Mouse (Mus musculus) lung, postnatal 4 days (tissue): ENCODE results near the gene Egfl6.

ENCODE experiments used
- DNase-seq, 2 experiments: peaks; one replicate each; pipeline ENCODE4 v3.0.0; 2021

Egfl6 gene

DNA sequence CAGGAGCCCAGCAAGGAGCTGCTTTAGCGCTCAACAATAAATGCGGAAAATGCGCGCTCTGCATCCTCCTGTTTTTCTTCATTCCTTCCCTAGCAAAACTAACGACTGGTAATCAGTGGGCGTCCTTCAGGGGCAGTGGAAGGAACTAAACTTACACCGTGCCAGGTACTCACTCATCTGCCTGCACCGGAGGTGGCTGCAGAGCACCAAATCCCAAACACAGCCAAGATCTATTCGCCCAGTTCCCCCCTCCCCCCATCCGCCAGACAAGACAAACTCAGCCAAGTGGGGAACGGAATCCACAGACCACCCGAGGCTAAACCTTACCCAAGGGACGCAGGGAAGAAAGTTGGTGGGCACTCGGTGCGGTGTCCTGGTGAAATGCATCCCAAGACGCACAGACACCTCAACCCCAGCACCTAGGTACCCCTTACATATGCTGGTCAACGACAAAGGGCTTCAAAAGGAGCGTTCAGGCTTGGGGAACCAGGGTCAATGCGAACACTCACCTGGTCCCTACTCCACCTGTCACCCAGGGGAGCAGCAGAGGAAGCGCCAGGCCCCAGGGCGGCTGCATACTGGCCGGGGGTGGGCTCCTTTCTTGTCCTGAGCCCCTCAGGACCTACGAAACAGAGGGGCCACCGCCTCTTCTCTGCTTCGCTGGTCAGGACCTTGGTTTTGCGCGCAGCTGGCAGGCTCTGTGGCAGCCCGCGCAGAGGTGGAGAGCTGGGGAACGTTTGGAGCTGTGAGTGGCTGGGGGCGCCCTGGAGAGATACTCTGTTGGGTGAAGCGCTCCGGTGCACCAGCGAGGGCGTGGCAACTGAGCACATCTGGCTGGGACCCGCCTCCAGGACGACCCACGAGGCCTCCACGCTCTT, at the start of gene Egfl6:
Gene Egfl6 (minus strand): TSS at position 774 of the 878 bp plus-strand sequence.
- DNase-seq, result peak; percentile 34 to 52

DNA sequence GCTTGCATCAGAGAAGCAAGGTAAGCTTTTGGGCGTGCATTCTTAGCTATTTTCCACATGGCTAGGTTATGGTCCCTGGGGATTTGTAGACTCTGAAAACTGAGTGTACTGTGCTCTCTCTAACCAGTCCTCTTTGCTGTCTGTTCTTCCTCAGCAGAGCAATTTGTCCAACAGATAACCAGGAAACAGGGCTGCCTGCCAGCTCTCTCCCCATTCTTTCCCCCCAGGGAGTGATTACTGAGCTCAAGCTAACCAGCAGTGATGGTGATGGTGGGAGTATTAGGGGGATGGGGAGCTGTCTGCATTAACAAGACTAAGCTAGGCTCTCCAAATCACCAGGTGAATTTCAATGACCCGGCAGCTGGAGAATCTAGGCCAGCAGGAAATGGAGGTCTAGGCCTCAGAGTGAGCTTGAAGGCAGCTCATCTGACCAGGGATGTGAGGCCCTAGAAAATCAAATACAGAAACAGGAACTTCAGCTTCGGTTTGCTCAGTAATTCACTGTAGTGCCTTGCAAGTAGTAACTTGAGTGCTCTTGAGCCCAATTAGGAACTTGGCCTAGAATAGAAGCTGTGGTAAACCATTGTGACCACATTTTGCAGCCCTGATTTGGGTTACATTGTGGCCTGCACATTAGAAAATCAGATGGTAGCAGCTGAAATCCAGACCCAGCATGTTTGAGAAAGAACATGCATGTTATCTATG, 41.5 kb upstream of the Egfl6 start:
- peak; percentile 10 to 18 for DNase-seq

DNA sequence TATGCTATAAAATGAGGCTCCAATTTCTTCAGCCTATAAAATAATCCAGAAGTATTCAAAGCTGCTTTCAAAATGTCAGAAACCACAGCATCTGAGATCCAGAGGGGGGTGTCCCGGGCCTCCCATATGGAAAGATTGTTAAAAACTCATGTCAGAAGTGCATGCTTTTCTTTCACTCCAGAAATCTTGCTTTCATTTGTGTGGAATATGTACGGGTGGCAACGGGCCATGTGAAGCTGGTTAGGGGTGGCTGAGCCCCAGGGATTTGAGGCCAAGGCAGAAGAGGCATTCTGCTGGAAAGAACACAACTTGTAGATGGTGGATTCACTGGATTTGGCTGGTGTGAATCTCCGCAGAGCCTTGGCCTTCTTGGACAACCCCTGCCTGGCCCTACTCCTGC, 40.7 kb upstream of the Egfl6 start:
- DNase-seq, result no peak

DNA sequence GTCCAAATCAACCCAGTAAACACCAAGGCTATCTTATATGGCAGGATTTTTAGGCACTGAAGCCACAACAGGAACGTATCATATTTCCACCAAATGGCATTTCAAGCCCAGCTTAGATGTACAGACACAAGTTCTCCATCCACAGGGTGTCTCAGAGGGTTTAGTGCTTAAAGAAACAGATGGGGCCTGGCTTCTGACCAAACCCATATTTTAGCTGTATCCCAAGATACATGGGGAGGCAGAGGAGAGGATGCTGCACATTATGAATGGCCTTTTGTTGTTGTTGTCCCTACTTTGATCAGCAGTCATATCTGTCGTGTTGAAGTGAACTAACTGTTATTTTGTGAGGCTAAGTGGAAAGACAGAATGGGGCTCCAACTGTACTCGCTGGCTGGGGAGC, 37.7 kb upstream of the Egfl6 start:
- DNase-seq, result no peak

DNA sequence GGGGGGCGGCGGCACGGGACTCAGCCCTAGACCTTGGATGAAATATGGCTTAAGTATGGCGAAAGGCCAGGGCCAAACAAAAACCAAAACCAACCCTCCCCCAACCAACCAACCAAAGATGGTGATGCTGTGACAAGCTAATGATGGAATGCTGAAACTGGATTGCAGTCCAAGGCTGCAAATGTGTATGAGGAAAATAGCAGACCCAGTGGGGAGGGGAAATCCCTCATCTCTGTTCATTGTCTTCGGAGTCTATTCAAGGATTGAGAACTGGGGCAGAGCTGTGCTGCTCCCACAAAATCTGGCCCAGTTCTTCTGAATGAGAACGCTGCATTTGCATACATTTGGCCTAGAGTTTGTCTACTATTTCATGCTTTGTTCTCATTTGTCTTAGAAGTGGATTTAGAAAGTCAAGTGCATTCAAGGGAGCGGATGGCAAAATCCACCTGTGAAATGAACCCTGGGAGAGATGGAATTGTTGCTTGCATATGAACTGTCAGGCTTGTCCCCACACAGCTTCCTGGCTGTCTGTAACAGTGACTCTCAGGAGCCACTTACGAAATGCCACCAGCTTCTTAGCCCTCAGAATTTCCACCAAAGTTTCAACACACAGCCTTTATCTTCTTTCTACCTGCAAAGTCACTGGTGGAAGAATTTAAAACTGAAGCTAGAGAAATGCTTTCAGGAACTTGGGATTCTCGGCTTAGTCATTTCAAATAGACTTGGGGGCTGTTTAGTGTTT, 36.2 kb upstream of the Egfl6 start:
- no peak for DNase-seq

DNA sequence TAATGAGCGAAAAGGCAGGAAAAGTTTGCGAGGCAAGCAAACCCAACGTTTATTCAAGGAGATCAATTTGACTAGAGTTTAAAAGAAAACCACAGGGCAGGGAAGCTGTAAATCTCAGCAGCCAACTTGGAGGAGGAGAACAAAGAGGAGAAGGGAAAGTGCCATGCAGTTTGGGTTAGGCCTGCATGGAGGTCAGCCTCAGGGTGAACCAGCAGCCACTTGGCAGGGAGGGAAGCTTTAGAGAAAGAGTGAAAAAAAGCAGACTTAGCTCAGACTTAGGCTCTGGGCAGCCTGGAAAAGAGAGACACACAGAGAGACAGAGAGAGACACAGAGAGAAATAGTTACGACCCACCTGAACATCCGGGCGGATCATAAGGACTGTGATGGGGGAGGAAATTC, 35.4 kb upstream of the Egfl6 start:
- no peak for DNase-seq

DNA sequence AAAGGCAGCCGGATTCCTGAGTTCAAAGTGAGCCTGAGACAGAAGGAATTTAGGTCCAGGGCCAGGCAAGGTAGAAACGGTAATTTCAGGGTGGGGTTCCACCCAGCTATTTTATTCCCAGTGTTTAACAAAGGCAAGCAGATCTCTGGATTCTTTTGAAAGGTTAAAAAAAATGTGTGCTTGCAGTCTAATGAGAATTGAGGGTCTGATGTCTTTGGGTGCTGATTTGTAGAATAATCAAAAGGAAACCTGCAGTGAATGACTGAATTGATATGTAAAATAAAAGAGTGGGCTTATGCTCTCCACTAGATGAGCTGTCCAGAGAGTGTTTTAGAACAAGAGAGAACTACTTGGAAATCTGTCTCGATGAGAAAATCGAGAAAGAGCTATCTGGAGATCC, 33.6 kb upstream of the Egfl6 start:
- no peak for DNase-seq

DNA sequence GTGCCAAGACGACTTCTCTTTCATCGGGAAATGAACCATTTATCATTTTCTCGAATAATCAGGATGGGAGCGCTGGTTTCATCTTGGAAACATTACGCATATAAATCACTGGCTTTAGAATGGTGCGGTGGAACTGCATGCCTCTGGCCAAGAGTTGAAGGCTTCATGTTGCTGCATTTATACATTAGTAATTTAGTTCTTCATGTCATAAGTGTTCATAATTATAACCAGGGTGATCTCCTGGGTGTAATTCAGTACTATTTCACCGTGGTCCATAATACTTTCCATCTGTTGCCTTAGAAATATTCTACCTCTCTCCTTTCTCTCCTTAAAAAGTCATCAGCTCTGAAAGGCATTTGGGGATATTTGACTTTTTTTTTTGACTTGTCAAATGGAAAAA, 29.7 kb upstream of the Egfl6 start:
- no peak for DNase-seq

DNA sequence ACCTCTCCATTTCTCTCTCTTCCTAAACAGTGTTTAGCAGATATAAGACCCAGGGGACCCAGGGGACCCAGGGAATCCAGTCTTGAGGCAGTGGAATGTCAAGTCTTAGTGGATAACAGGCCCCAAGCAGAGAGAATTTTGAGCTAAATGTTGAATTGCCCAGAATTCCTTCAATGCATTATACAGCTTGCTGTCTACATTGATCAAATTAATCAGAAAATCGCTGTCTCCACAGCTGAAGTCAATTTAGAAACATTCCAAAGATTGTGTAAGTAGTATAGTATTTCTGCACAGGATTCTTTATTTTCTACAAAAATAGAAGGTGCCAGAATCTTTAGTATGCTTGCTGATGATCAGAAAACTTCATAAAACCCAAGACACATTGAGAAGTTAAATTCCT, 9.4 kb downstream of the Egfl6 start:
- no peak for DNase-seq

DNA sequence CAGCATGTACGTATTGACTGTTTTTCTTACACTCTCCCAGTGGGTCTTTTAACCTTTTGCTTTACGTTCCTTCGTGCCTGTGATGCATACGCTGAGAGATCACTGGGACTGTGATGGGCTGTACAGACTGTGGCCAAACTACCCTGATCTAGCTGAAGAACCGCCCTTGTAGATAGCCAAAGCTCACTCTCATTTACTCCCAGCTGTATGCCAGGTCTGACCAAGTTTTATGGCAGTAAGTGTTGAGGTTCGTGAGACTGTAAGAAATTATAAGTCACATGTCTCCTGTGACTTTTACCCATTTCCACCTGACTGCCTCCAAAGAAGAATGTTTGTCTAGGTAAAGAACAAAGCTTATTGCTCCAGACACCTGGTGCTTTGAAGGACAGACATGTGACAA, 19.5 kb downstream of the Egfl6 start:
- DNase-seq, result no peak

DNA sequence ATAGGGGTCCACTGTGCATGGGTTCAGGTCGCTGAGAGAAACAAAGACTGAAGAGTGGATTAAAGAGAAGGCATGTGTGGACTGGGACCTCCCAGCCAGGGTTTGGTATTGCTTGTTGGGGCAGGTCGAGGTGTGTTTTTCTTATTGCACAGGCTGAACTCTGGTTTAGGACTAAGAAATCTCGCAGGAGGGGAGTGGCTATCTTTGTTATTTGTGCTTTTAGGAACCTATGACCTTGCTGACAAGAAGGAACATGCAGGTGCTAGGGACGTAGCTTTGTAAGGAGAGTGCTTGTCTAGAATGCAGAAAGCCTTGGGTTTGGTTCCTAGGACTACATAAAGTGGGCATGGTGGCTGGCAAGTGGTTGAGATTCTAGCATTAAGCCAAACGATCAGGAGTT, 20.1 kb downstream of the Egfl6 start:
- DNase-seq, result no peak

DNA sequence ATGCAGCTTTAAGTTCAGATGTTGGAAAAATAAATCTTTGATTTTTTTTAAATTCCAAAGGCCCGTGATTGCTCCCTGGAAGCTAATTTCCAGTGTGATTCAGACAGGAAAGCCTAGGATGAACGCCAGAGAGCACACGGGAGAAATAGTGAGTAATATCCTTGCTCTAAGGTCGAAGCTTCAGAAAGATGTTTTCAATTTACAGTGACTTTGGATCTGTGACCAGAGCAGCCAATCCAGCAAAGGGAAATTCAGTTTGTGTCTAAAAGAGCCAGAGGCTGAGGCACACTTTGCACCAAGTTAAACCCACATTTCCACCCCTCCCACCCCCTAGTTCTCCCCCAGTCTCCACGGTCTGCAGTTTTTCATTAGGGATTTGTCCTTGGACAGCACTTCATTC, 20.6 kb downstream of the Egfl6 start:
- DNase-seq, result no peak

DNA sequence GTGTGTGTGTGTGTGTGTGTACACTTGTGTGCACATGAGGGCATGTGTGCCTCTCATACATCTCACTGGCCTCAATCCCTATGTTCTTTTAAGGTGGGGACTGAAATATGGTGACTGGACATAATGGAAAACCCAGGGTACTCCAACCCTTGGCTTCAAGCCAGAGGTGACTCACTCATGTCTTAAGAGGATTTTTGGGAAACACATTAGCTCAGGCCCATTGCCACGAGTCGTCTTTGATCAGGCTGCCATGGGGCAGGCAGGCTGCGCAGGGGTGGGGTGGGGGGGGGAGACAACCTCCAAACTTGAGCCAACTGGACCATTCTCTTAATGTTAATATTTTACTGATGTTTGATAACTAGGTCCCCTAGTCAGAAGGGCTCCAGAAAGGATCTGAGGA, 26.2 kb downstream of the Egfl6 start:
- DNase-seq, result peak; percentile 32 to 37

DNA sequence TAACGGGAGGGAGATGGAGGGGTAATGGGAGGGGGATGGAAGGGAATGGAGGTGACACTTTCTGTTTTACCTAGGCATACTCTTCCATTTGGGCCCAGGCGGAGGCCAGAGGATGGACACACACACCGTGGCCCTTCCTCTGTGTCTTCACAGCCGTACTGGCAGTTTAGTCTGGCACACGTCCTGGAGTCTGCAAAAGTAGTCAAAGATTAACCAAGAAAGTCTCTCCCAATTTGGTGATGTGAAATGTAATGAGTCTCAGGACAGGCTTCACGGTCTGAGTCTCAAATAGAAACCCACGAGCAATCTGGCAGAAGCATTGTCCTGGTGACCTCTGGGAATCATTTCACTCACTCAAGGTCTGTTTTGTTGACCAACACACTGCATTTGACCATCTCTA, 33.2 kb downstream of the Egfl6 start:
- DNase-seq, result no peak

DNA sequence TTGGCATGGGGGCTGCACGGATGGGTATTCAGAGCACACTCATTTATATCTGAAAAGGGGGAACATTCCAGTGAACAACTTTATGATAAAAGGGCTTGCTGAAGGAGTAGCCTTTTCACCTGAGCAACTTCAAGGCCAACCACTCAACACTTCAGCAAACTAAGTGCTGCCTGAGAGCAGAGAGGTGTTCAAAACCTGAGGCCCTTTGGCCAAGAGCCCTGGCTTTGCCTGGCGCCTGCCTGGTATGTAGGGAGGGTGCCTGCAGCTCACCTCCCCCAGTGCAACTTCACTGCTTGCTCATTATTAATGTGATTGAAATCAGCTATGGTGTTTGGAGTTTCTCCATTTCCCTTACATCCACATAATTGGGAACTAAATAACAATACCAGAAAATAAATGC, 39.0 kb downstream of the Egfl6 start:
- DNase-seq, result peak in 1 of 2 experiments; percentile 55

DNA sequence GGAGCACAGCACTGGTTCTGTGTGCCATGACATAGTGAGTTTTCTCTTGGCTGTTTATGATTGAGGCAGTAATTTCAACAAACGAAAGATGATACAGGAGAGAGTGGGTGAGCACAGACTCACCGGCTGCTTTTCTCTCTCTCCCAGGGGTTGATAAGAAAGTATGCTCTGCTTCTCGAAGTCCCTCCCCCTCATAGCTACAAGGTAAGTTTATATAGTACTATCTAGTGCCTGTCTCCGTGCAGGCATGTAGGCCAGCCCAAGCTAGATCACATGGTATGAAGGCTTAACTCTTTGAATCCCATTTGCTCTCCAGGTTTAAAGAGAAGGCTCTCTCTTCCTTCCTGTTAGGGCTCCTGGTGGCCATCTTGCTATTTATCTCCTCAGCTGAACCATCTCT, 50.4 kb downstream of the Egfl6 start:
- no peak for DNase-seq

DNA sequence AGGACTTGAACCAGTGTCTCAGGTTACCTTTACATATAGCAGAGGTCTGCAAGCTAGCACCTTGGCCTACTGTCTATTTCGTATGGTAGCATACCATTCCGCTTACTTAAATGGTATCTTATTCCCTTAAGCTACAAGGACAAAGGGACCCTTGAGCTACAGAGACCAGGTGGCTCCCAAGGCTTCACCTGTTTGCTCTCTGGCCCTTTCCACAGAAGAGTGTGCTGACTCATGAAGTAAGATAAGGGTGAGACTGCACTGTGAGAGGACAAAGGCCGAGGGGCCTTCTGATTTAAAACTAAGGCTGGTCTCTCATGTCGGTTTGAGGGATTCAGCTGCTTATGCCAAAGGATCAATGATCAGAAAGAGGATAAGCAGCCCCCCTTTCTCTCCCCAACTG, 52.1 kb downstream of the Egfl6 start:
- DNase-seq, result no peak

DNA sequence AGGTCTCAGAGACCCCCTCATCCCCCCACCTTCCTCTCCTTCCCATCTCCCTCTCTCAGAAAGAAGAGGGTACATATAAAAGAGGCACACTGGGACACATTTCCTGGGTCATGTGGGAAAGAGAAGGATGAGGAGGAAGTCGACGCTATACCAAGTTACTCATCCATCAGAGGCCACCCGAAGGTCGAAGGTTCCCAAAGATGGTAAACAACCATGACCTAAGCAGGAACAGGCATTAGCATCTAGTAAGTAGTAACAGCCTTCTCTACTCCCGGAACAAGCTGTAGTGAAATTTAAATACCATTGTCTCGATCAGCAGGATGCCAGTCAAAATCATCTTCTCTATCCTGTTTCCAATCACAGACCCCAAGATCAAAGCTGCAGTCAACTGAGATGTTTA, 53.8 kb downstream of the Egfl6 start:
- no peak for DNase-seq

DNA sequence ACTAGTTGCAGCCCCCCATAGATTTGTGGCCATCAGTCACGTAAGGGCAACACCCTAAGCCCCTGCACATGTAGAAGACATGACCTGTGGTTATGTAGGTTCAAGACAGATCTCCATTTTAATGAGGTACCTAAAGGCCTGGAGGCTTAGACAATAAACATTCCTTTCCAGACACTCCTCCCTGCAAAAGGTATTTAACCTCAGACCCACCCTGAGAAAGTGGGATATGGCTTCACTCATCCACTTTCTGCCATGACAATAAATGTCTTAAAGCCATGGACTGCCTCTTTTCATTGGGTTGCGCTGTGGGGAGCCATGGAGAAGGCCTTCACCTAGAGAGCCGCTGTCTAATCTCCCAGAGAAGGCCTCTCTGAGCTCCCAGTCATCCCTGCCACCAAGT, 57.4 kb downstream of the Egfl6 start:
- no peak for DNase-seq

DNA sequence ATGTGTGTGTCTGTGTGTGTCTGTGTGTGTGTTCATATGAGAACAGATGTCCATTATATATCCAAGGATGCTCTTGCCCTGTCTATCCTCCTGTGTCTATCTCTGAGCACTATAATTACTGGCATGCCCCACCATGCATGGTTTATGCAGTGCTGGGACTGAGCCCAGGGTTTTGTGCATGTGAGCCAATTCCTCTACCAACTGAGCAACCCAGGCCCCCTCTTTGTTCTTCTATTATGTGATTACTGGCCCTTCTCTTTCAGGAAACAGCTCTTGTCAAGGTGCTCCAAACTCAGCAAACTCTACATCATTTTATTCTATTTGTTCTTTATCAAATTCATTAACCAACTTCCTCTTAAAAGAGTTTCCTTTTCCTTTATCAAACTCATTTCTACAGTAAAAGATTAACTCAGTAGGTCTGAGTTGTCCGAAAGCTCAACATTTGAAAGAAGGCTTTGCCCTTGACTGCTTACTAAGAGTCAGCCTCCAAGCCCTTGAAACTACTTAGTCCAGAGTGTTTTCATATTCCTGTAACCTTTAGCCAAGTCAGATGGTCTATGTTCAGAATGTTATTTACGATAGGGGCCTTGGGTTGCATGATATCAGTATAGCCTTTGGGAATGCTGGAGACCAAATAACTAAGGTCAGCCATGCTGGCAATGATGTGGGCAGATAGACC, 59.7 kb downstream of the Egfl6 start:
- peak in 1 of 2 experiments; percentile 25 for DNase-seq

DNA sequence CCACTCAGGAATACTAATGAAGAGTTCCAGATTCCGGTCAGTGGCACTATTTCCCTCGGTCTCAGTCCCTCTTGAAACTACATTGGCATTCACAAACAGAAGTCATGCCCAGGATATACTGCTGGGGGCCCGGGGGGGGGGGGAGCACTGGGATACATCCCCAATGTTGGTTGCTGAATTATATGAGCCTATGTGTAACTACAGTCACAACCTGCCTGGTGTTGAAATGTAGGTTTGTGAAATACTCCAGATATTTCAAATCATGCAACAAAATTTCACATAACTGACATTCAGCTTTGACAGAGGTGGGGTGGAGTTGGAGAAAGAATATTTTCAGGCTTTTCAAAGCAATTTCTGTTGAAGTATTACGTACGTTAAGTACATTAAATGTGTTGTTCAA, 64.7 kb downstream of the Egfl6 start:
- DNase-seq, result no peak

DNA sequence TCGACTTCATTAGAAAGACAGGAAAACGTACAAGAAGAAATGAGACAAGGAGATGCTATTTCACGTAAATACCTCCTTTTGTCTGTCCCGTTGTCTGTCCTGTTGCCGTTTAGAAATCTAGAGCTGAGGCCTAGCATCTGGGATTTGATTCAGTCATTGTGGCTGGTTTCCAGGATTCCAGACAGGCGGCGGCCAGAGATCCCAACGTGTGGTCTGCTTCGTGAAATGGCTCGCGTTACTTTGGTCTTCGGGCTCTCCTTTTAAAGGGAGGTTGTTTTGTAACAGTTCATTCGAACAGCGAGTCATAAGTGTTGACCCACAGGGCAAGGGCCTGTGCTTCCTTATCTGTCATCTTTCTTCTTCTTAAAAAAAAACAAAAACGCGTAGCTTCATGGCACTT, 67.2 kb downstream of the Egfl6 start, which contains the start of gene Tceanc:
Gene Tceanc (minus strand): TSS at position 223 of the 400 bp plus-strand sequence.
- peak in 1 of 2 experiments; percentile 20 for DNase-seq

DNA sequence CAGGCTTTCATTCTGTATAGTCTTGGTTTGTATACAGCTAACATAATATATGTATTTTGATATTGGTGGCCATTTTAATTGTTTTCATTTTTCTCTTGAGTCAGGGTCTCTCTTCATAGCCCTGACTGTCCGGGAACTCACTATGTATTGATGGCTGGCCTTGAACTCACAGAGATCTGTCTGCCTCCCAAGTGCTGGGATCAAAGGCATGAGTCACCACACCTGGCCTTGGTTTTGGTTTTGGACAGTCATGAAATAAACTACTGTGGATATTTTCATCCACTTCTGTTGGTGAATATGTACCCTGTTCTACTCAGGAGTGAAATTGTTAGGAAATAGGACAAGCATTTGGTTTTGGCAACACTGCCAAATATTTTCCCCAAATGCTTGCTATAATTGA, 68.9 kb downstream of the Egfl6 start:
- no peak for DNase-seq
